Mouse (Mus musculus) 3134 (cell line): Measurements from ENCODE around the gene P2rx3.
A peak's percentile ranks its signal among the peaks of the same experiment; 100 is the strongest.

Experiments
- DNase-seq: peaks from one replicate; pipeline ENCODE4 v3.0.0-alpha.2; 2011; ENCODE audit warnings: low spot score; ENCODE audit not compliant: insufficient read length; ENCODE audit errors: extremely low read depth

P2rx3 gene

DNA sequence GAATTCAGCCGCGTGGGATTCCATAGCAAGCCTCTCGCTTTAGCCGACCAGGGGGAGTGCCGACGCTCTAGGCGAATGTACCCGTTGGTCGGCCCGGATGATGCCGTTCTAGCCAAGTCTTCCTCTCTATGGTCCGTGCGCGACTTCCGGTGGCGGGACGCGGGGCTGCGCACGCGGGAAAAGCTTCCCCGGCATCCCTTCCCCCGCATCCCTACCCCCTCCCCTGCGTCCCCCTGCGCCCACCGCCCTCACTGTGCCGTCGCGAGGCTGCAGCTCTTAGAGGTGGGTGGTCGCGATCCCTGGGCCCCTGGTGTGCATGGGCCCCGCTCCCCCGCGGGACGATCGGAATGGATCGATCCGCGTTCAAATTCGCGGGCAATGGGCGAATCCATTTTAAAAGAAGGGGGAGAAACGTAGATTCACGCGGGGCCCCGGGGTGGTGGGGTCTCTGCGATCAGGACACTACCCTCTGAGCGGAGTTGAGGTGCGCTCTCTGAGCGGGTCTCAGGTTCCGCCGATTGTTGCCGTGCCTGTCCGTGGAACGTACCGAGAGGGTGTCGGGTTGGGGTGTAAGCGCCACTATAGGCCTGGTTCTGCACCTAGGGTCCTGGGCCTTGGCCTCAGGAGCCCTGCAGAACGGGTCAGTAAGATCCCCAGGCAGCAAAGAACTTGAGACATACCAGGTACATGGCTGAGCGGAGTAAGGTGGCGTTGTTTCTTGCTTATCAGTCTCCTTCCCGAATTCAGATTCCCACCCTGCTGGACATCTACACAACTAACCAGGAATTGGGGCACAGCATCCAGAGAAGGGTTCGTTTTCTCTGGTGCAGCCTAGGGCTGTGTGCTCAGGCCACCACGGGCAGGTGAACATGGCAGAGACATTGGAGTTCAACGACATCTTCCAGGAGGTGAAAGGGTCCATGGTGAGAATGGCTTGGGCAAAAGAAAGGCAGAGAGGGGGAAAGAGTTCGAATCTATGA is at the start of gene P2rx3, which contains the start of gene Ssrp1:
Gene P2rx3 (minus strand): TSS at position 416 of the 980 bp plus-strand sequence.
Gene Ssrp1 (plus strand): TSS at position 188 of the 980 bp plus-strand sequence.
- peak; percentile 85 for DNase-seq

GRCm38 (mm10) chr2:85073751-85074150 is 36.5 kb upstream of the P2rx3 start:
- DNase-seq: no peak

DNA sequence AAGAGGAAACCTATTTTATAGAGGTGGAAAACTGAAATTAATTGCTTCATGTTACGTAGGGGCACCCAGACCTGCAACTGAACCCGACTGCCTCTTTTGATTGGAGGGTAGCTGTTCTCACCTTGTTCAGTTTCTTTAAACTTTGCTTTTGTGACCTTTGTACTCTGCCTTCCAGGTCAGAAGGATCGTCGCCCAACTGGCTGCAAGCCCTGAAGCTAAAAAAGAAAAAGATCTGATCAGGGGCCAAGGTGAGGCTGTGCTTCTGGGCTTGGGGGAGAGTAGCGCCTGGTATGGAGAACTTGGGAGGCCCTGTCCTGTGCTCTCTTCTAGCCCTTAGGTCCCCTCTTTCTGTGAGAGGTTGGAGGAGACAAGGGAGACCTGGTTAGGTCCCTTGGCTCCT is 34.7 kb upstream of the P2rx3 start:
- DNase-seq: no peak

GRCm38 (mm10) chr2:85070086-85070485 is 32.8 kb upstream of the P2rx3 start:
- DNase-seq: no peak

GRCm38 (mm10) chr2:85068626-85069025 is 31.4 kb upstream of the P2rx3 start:
- DNase-seq: no peak

DNA sequence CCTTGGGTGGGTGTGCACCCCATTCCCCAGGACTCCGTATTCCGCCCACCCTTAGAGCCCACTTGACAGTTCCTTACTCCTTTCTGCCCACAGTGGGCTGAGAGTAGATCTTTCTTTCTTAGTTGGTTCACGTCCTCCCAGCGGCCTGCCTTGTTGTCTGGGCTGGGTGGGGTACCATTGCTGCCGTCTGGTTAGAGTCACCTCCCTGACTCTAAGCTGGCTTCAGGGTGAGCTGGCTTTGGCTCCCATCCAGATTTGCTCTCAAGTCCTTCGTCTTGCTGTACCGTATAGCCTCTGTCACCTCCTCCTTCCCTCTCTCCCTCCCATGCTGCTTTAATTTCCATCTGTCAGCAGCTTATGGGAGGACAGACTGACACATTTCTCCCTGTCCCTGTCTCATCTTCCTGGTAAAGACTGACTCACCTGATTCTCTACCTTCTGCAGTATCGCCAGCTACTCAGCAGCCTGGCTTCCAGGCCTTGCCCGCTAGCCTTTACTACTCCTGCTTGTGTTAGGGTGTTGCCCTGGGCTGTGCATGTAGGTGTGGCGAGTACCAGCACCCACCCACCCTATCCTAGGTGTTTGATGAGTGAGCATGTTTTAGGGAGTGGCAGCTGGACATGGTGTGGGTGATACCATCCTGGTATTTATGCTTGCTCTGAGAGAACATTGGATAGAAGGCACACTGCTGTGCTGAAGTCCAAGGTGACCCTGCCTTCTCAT is 30.8 kb upstream of the P2rx3 start:
- no peak for DNase-seq

- DNase-seq: no peak
These were observed 29.7 kb upstream of the P2rx3 start for GRCm38 (mm10) chr2:85066937-85067336.

- no peak for DNase-seq
These were observed 28.0 kb upstream of the P2rx3 start for GRCm38 (mm10) chr2:85065141-85065875.

GRCm38 (mm10) chr2:85061107-85061541 is 23.9 kb upstream of the P2rx3 start:
- no peak for DNase-seq

- DNase-seq: peak; percentile 87
These were observed 23.4 kb upstream of the P2rx3 start for GRCm38 (mm10) chr2:85060591-85061060.

- DNase-seq: no peak
These were observed 22.4 kb upstream of the P2rx3 start for GRCm38 (mm10) chr2:85059677-85060076.

GRCm38 (mm10) chr2:85056711-85057110 is 19.4 kb upstream of the P2rx3 start:
- DNase-seq: no peak

- DNase-seq: no peak
These were observed 16.0 kb upstream of the P2rx3 start for GRCm38 (mm10) chr2:85053192-85053816.

DNA sequence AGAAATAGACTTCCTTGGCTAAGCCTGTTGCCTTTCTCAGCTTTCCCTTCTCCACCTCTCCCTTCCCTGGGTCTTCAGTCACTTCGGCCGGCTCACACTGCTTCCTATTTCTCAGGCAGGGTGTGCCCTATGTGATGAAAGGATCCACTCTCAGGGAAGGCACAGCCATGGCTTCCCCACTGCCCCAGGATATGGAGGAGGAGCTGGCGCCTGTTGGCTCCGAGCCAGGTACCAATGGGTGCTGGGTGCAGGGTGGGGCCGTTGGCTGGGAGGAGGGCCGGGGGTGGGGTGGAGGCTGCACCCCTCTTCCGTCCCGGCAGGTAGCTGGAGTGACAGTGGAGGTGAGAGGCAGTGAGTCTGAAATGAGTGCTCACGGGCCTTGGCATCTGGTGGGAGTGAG is 13.5 kb upstream of the P2rx3 start:
- DNase-seq: peak; percentile 75

DNA sequence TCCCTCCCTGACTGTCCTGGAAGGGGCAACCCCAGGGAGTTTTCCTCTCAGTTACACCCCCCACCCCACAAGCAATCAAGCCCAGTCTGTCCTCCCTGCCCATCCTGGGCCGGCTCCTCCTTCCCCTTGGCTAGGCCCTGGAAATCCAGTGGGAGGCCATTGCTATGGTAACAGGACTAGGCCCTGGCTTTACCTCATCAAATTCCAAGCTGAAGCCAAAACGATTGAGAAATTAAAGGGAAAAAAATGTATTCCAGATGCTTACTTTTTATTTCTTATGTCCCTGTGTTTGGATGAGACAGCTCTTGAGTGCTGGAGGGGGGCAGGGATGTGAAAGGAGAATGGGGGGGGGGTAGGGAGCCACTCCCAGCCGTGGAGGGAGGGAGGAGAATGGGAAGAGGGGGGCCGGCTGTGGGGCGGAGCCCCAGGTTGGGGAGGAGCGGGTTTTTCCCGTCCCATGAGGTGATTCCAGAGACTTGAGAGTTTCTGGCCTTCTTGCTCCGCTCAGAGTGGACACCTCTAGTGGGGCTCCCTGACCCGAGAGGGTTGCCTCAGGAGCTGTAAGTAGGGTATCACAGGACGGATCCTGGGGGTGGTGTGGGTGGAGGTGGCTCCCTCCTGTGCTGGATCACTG is 12.9 kb upstream of the P2rx3 start:
- peak; percentile 87 for DNase-seq

DNA sequence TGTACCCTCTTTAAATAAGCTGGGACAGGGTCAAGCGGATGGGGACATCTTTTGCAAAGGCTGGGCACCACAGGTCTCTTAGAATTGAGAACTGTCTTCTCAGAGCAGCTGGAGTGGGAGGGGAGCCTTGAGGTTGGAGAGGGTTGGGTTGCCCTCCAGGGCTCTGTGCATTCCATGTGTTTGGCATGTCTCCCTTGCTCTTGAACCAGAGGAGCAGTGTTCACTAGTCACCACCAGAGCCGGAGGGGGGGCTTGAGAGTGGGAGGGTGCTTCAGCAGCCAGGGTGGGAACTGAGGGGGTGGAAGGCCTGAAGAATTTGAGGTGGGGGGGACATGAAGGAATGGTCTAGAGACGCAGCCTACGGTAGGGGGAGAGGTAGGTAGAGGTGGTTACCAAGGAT is 12.0 kb upstream of the P2rx3 start:
- DNase-seq: peak; percentile 67

DNA sequence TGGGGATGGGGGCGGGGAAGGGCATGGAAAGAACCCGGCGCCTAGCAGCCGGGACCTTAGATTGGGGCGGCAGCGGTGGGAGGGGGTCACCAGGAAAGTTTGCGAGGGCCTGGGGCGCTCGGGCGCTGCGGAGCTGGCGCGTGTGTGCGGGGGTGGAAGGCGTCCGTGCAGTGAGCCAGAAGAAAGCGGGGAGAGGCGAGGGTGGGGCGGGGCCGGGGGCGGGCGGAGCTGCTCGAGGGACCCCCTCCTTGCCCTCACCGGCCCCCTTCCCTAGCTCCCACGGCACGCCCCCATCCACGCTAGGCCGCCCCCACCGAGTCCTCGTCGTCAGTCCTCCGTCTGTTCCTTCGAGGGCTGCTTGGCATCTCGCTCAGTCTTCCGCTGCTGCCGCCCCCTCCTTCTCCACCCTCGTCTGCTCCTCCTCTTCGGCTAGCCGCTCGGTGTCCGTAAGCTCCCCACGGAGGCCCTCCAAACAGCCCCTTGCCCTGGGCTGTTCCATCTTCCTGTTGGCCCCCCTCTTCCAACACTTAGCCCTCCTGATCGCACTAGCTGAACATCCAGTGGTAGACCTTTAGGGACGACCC is 11.0 kb upstream of the P2rx3 start:
- DNase-seq: no peak

GRCm38 (mm10) chr2:85047596-85048167 is 10.4 kb upstream of the P2rx3 start, which contains the start of gene Tnks1bp1:
Tnks1bp1 (plus strand) TSS chr2:85048022.
- peak; percentile 94 for DNase-seq

GRCm38 (mm10) chr2:85047081-85047480 is 9.8 kb upstream of the P2rx3 start:
- DNase-seq: no peak
